Comparison of ENCODE assay signal across 18 mouse cellular contexts in the genomic region with DNA sequence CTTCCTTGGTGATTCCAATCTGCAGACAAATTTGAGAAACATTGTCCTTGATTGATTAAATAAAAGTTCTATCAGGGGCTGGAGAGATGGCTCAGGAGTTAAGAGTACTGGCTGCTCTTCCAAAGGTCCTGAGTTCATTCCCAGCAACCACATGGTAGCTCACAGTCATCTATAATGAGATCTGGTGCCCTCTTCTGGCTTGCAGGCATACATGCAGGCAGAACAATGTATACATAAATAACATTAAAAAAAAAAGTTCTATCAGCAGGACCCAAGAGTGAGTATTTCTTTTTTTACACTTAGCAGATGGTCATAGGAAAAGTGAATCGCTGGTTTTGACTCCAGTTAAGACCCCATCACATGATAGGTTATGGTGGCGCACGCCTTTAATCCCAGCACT. TPM values are rescaled to one million over a fixed set of nuclear protein-coding genes. Genes with fewer than 3 reads are reported as not detected.
DNase-seq lines count a peak whose midpoint lies in the region; ATAC-seq and TF ChIP-seq lines count a peak whose summit lies in the region.
"Had no signal": no experiment of that assay in that cellular context is flagged by ENCODE, and none has a peak within 500 bp of the region (broad histone marks: within the 10 kb centered on the region; RNA-seq: fewer than 3 reads in every experiment).

No protein-coding gene starts in this region.

- no peak overlapping the region for H3K9ac ChIP-seq in heart, postnatal 0 days (replicated peaks; ENCODE audit: low read depth, low read length)
- H3K9ac ChIP-seq in MEL (ENCODE audit: control insufficient read depth, low read depth, low read length, poor library complexity, severe bottlenecking), result no peak overlapping the region
- no peak overlapping the region for H3K9ac ChIP-seq in stomach, postnatal 0 days (ENCODE audit: low read length)
- H3K9ac ChIP-seq: heart, embryonic 15.5 days; limb, embryonic 15.5 days had no signal

- WGBS in heart, postnatal 0 days, result 77% methylated on average over 3 of the region's 3 CpGs
- WGBS in stomach, postnatal 0 days, result 85% methylated on average over 3 of the region's 3 CpGs

- intact Hi-C loops in heart, postnatal 10 days (cut with DNase I), result no loop called here

- no peak overlapping the region for H3K27ac ChIP-seq in heart, postnatal 0 days (ENCODE audit: low read depth)
- no peak overlapping the region for H3K27ac ChIP-seq in MEL (ENCODE audit: control insufficient read depth, low read depth, low read length)
- H3K27ac ChIP-seq in stomach, postnatal 0 days (replicated peaks), result no peak overlapping the region
- H3K27ac ChIP-seq: heart, embryonic 15.5 days; limb, embryonic 15.5 days had no signal

- peaks cover 11% of the 10 kb centered on the region; the same call in 1 of the 2 replicates for H3K4me1 ChIP-seq in heart, postnatal 0 days (ENCODE audit: control insufficient read depth, insufficient read depth)
- peaks cover 6 to 10% of the 10 kb centered on the region in 2 experiments; a peak in 3 of 4 replicates for H3K4me1 ChIP-seq in MEL (ENCODE audit: control insufficient read depth in 1 of 2, insufficient read depth in 2 of 2, low read length in 2 of 2)
- peaks cover 2% of the 10 kb centered on the region; the same call in 1 of the 2 replicates for H3K4me1 ChIP-seq in stomach, postnatal 0 days (replicated peaks; ENCODE audit: control insufficient read depth, insufficient read depth)

- DNase-seq in heart, postnatal 0 days (ENCODE audit: low spot score), result no peak
- no peak for DNase-seq in heart, postnatal 10 days
- peak; percentile 7 for DNase-seq in lung, postnatal 36 days
- DNase-seq in lung, adult 18-20 months, result no peak
- peak; percentile 62 for DNase-seq in MEL (ENCODE audit: low read depth, low spot score)
- no peak for DNase-seq in stomach, postnatal 0 days (ENCODE audit: low spot score)
- no peak for DNase-seq in Muller cell, postnatal 12 days (ENCODE audit: inconsistent ontology term)
- DNase-seq: adrenal gland, postnatal 25 days; cerebellum, adult 18-20 months; embryo, embryonic 11 days; gastrocnemius, postnatal 25 days; kidney, postnatal 25 days; thymus, postnatal 25 days had no signal

- H3K36me3 ChIP-seq in heart, postnatal 0 days (replicated peaks; ENCODE audit: control insufficient read depth, insufficient read depth, low read length), result peaks cover 13% of the 10 kb centered on the region
- peaks cover 1 to 8% of the 10 kb centered on the region in 2 experiments; a peak in 3 of 4 replicates for H3K36me3 ChIP-seq in MEL (ENCODE audit: control insufficient read depth in 1 of 2, insufficient read depth in 2 of 2, low read length in 2 of 2)
- H3K36me3 ChIP-seq in stomach, postnatal 0 days (ENCODE audit: control insufficient read depth, insufficient read depth, low read length), result peaks cover 3% of the 10 kb centered on the region; the same call in 1 of the 2 replicates

- TF ChIP-seq CTCF in heart, postnatal 0 days (IDR thresholded peaks at IDR 0.05; ENCODE audit: low read depth), result peak; percentile 45
- TF ChIP-seq CTCF in MEL (IDR thresholded peaks at IDR 0.05 in 2 of 3, conservative IDR thresholded peaks at IDR 0.05 in 1 of 3; ENCODE audit: control insufficient read depth in 1 of 3, insufficient read depth in 1 of 3, low read depth in 2 of 3, low read length in 3 of 3, poor library complexity in 1 of 3, severe bottlenecking in 1 of 3), result peak in 2 of 3 experiments; percentile 59 to 72; a peak in 5 of 6 replicates
- peak; percentile 75 for TF ChIP-seq CTCF in stomach, postnatal 0 days (IDR thresholded peaks at IDR 0.05; ENCODE audit: low read depth)

- no peak for ATAC-seq in heart, postnatal 0 days (ENCODE audit: insufficient read depth, low read depth)
- ATAC-seq in stomach, postnatal 0 days (ENCODE audit: low FRiP score, low TSS enrichment), result no peak

- no peak overlapping the region for H3K4me3 ChIP-seq in heart, postnatal 0 days (ENCODE audit: low read depth, low read length)
- no peak overlapping the region for H3K4me3 ChIP-seq in MEL (ENCODE audit: control insufficient read depth in 1 of 2, insufficient read depth in 1 of 2, low read depth in 2 of 2, low read length in 2 of 2)
- no peak overlapping the region for H3K4me3 ChIP-seq in stomach, postnatal 0 days (ENCODE audit: low read depth, low read length)
- H3K4me3 ChIP-seq: heart, embryonic 15.5 days; limb, embryonic 15.5 days; megakaryocyte, embryonic 14.5 days; myocyte had no signal

- H3K27me3 ChIP-seq in heart, postnatal 0 days (ENCODE audit: control insufficient read depth, insufficient read depth, low read length), result no peaks in the 10 kb centered on the region
- no peaks in the 10 kb centered on the region for H3K27me3 ChIP-seq in MEL (ENCODE audit: control insufficient read depth in 1 of 2, insufficient read depth in 2 of 2, low read length in 2 of 2)
- no peaks in the 10 kb centered on the region for H3K27me3 ChIP-seq in stomach, postnatal 0 days (ENCODE audit: control insufficient read depth, insufficient read depth, low read length)

- H3K9me3 ChIP-seq in heart, postnatal 0 days (replicated peaks; ENCODE audit: control insufficient read depth, low read length), result no peaks in the 10 kb centered on the region
- H3K9me3 ChIP-seq in MEL (replicated peaks; ENCODE audit: insufficient read depth, low read length), result no peaks in the 10 kb centered on the region
- no peaks in the 10 kb centered on the region for H3K9me3 ChIP-seq in stomach, postnatal 0 days (ENCODE audit: control insufficient read depth, low read length)
- H3K9me3 ChIP-seq: heart, embryonic 15.5 days; limb, embryonic 15.5 days; megakaryocyte, embryonic 14.5 days had no signal

- TF ChIP-seq EP300 in heart, postnatal 0 days (IDR thresholded peaks at IDR 0.05; ENCODE audit: low read depth), result no peak
- TF ChIP-seq EP300 in MEL (IDR thresholded peaks at IDR 0.05; ENCODE audit: low read depth in 1 of 2, low read length in 2 of 2), result no peak
- no peak for TF ChIP-seq EP300 in stomach, postnatal 0 days (optimal IDR thresholded peaks at IDR 0.05)

- TF ChIP-seq RAD21 in MEL (IDR thresholded peaks at IDR 0.05; ENCODE audit: low read depth, low read length), result peak; percentile 68

- H3K4me2 ChIP-seq in heart, postnatal 0 days (ENCODE audit: low read depth, low read length), result no peak overlapping the region
- no peak overlapping the region for H3K4me2 ChIP-seq in stomach, postnatal 0 days (replicated peaks; ENCODE audit: low read depth)
- H3K4me2 ChIP-seq: heart, embryonic 15.5 days; limb, embryonic 15.5 days had no signal

- H3K79me2 ChIP-seq in MEL (ENCODE audit: control insufficient read depth, insufficient read depth, low read length, poor library complexity), result peaks cover 9% of the 10 kb centered on the region

- no peak for TF ChIP-seq POLR2A in MEL (IDR thresholded peaks at IDR 0.05; ENCODE audit: control insufficient read depth in 1 of 2, insufficient read depth in 1 of 2, low read depth in 1 of 2, low read length in 2 of 2, poor library complexity in 1 of 2)

TF ChIP-seq in MEL, 35 proteins besides CTCF, POLR2A, EP300 and RAD21 (continues in another document):
- no peak for TF ChIP-seq MEF2A (IDR thresholded peaks at IDR 0.05; ENCODE audit: extremely low read depth, insufficient replicate concordance, low read depth, low read length, poor library complexity, severe bottlenecking)

RNA-seq across cellular contexts. Expression of gene Rad51d, which starts 3.9 kb away (rescaled TPM):
- 10.8 and 11.5 TPM in 2 replicates for total RNA-seq in heart, postnatal 0 days (2014; rRNA removed; ENCODE audit: low replicate concordance)
- 9.9 and 11.8 TPM in 2 replicates for polyA plus RNA-seq in heart, postnatal 0 days (2015; fragmentation: Nextera tagmentation; extraction: Ambion mirVana)
- total RNA-seq in heart, postnatal 10 days (2021), result 10 to 100 TPM; 10.9 to 11.0 TPM
- 21.1 and 25.6 TPM in 2 replicates for total RNA-seq in MEL (2012; rRNA removed)
- polyA plus RNA-seq in MEL (2012; ENCODE audit: insufficient read depth in 1 of 2, insufficient read length in 2 of 2, low read depth in 1 of 2, low replicate concordance in 2 of 2, missing spikeins in 1 of 2), result 10 to 100 TPM in 1 of 2 experiments, not detected in 1; 30.0 TPM
- 8.3 and 9.7 TPM in 2 replicates for polyA plus RNA-seq in stomach, postnatal 0 days (2015; fragmentation: Nextera tagmentation; extraction: Ambion mirVana)

RNA-seq across cellular contexts. Expression of gene Fndc8, which starts 5.4 kb away (rescaled TPM):
- total RNA-seq in heart, postnatal 0 days (2014; rRNA removed; ENCODE audit: low replicate concordance), result not detected in 2 replicates
- polyA plus RNA-seq in heart, postnatal 0 days (2015; fragmentation: Nextera tagmentation; extraction: Ambion mirVana), result 0.10 and 0.12 TPM in 2 replicates
- under 1 TPM in 1 of 2 experiments, not detected in 1; 0.12 TPM for total RNA-seq in heart, postnatal 10 days (2021)
- total RNA-seq in MEL (2012; rRNA removed), result 0.07 and 0.15 TPM in 2 replicates
- polyA plus RNA-seq in MEL (2012; ENCODE audit: insufficient read depth in 1 of 2, insufficient read length in 2 of 2, low read depth in 1 of 2, low replicate concordance in 2 of 2, missing spikeins in 1 of 2), result under 1 TPM in 1 of 2 experiments, not detected in 1; 0.72 TPM
- 0.08 TPM in 1 of 2 replicates, not detected in the other for polyA plus RNA-seq in stomach, postnatal 0 days (2015; fragmentation: Nextera tagmentation; extraction: Ambion mirVana)
- total RNA-seq: gastrocnemius, postnatal 25 days; left cerebral cortex, adult 18-20 months had no signal

RNA-seq across cellular contexts. Expression of gene Rffl, which starts 15.5 kb away (rescaled TPM):
- 3.8 and 4.8 TPM in 2 replicates for total RNA-seq in heart, postnatal 0 days (2014; rRNA removed; ENCODE audit: low replicate concordance)
- 2.3 and 2.4 TPM in 2 replicates for polyA plus RNA-seq in heart, postnatal 0 days (2015; fragmentation: Nextera tagmentation; extraction: Ambion mirVana)
- 1 to 10 TPM; 4.5 to 5.7 TPM for total RNA-seq in heart, postnatal 10 days (2021)
- 15.5 and 17.8 TPM in 2 replicates for total RNA-seq in MEL (2012; rRNA removed)
- polyA plus RNA-seq in MEL (2012; ENCODE audit: insufficient read depth in 1 of 2, insufficient read length in 2 of 2, low read depth in 1 of 2, low replicate concordance in 2 of 2, missing spikeins in 1 of 2), result 10 to 100 TPM in 1 of 2 experiments, not detected in 1; 15.2 TPM
- 16.4 and 17.1 TPM in 2 replicates for polyA plus RNA-seq in stomach, postnatal 0 days (2015; fragmentation: Nextera tagmentation; extraction: Ambion mirVana)

RNA-seq across cellular contexts. Expression of gene Nle1, which starts 21.7 kb away (rescaled TPM):
- 25.9 and 28.1 TPM in 2 replicates for total RNA-seq in heart, postnatal 0 days (2014; rRNA removed; ENCODE audit: low replicate concordance)
- 9.0 and 9.4 TPM in 2 replicates for polyA plus RNA-seq in heart, postnatal 0 days (2015; fragmentation: Nextera tagmentation; extraction: Ambion mirVana)
- total RNA-seq in heart, postnatal 10 days (2021), result 10 to 100 TPM; 11.2 to 13.8 TPM
- 79.6 and 97.3 TPM in 2 replicates for total RNA-seq in MEL (2012; rRNA removed)
- 100 to 1,000 TPM in 1 of 2 experiments, not detected in 1; 103 TPM for polyA plus RNA-seq in MEL (2012; ENCODE audit: insufficient read depth in 1 of 2, insufficient read length in 2 of 2, low read depth in 1 of 2, low replicate concordance in 2 of 2, missing spikeins in 1 of 2)
- polyA plus RNA-seq in stomach, postnatal 0 days (2015; fragmentation: Nextera tagmentation; extraction: Ambion mirVana), result 15.3 and 16.8 TPM in 2 replicates

RNA-seq across cellular contexts. Expression of gene Unc45b, which starts 23.8 kb away (rescaled TPM):
- 200 and 239 TPM in 2 replicates for total RNA-seq in heart, postnatal 0 days (2014; rRNA removed; ENCODE audit: low replicate concordance)
- polyA plus RNA-seq in heart, postnatal 0 days (2015; fragmentation: Nextera tagmentation; extraction: Ambion mirVana), result 153 and 167 TPM in 2 replicates
- total RNA-seq in heart, postnatal 10 days (2021), result 100 to 1,000 TPM; 161 to 177 TPM
- total RNA-seq in MEL (2012; rRNA removed), result 0.08 TPM in 1 of 2 replicates, not detected in the other
- polyA plus RNA-seq in MEL (2012; ENCODE audit: insufficient read depth in 1 of 2, insufficient read length in 2 of 2, low read depth in 1 of 2, low replicate concordance in 2 of 2, missing spikeins in 1 of 2), result under 1 TPM in 1 of 2 experiments, not detected in 1; 0.29 TPM
- polyA plus RNA-seq in stomach, postnatal 0 days (2015; fragmentation: Nextera tagmentation; extraction: Ambion mirVana), result 0.99 and 1.2 TPM in 2 replicates

Comparison
In these comparisons a context has a peak if more than half of its experiments do, and no peak if none do; other contexts are left out.
1. DNase-seq: peak in lung, postnatal 36 days (single experiment) and MEL (single experiment); none in heart, postnatal 0 days (single experiment), heart, postnatal 10 days (0 of 2), lung, adult 18-20 months (0 of 2), stomach, postnatal 0 days (single experiment) and Muller cell, postnatal 12 days (single experiment).
2. Peak in every context shown above with its lines, with median percentiles within 50 percentile points of each other: CTCF ChIP-seq.